ENCODE assay signal across 8 mouse cellular contexts in the genomic region with DNA sequence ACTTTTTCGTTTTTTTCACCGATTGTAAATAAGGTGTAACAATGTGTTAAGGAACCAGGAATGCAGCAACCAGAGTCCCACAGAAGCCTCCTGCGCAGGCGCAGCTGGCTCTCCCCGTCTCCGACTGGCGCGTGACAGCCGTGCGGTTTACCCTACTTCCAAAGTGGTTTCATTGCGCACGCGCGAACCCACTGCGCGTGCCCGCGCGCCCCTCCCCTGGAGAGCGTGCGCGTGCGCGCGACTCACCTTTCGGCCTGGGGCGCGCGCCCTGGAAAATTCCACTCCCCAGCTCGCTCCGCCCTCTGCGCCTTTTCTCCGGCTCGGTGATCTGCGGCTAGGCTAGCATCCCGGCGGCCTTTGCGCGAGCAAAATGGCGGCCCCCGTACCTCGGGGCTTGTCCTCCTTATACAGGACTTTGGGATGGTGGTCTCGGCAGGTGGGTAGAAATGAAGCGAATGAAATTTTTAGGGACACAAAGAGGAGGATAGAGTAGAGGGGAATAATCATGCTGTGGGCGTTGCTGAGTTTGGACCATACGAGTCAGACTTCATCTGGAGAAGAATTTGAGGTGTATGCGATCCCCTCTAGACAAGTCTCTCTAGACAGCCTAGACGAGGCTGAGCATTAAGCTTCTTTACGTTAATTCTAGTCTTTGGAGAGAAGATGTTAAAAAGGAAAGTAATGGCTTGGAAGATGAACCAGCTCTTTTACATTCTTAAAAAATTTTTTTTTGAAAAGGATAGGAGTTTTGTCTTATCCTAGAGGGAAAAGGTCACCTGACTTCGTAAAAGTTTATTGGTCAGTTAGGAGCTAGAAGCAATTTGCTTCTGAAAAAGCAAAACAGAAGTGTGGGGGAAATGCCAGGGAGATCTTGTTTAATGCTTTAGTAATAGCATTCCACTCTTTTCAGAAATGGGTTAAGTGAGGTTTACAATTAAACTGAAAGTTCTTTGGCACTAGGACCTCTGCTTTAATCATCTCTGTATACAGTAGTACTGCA. TPM values are rescaled to one million over a fixed set of nuclear protein-coding genes. Genes with fewer than 3 reads are reported as not detected.
A peak's percentile ranks its signal among the peaks of the same experiment; 100 is the strongest.
DNase-seq lines count a peak whose midpoint lies in the region; ATAC-seq lines count a peak whose summit lies in the region.

Gene Mrpl45 (plus strand): TSS at position 213 of the 1,000 bp plus-strand sequence.

- no peaks in the 10 kb centered on the region for H3K9me3 ChIP-seq in intestine, embryonic 14.5 days (ENCODE audit: control insufficient read depth, low read length)

- H3K4me1 ChIP-seq in intestine, embryonic 14.5 days (replicated peaks; ENCODE audit: control insufficient read depth, insufficient read depth, low read length) = peaks cover 17% of the 10 kb centered on the region

- H3K27me3 ChIP-seq in intestine, embryonic 14.5 days (replicated peaks; ENCODE audit: control insufficient read depth, insufficient read depth, low read length) = no peaks in the 10 kb centered on the region

- H3K4me3 ChIP-seq in intestine, embryonic 14.5 days (ENCODE audit: low read depth, low read length) = peak within 1 kb of the TSS; percentile 74

- H3K27ac ChIP-seq in intestine, embryonic 14.5 days (ENCODE audit: low read depth) = peak within 1 kb of the TSS; percentile 65

- peak; percentile 92 for ATAC-seq in intestine, embryonic 14.5 days (replicated peaks; ENCODE audit: low FRiP score, low TSS enrichment, low read depth)

- H3K9ac ChIP-seq in intestine, embryonic 14.5 days (ENCODE audit: low read length) = peak within 1 kb of the TSS; percentile 67

- peaks cover 9% of the 10 kb centered on the region; the same call in 1 of the 2 replicates for H3K36me3 ChIP-seq in intestine, embryonic 14.5 days (ENCODE audit: control insufficient read depth, insufficient read depth, low read length)

- under 1% methylated on average over 50 of the region's 50 CpGs for WGBS in intestine, embryonic 14.5 days

- intact Hi-C loops in left cerebral cortex, postnatal 14 days (cut with DNase I) = no loop called here

- peak; percentile 99 to 100 for DNase-seq in adrenal gland, adult (ENCODE audit: inconsistent age in 2 of 2, low spot score in 1 of 2)
- DNase-seq in embryo, embryonic 10.5 days (ENCODE audit: low spot score) = peak; percentile 99
- peak; percentile 98 for DNase-seq in gastrocnemius, postnatal 25 days
- peak; percentile 99 for DNase-seq in intestine, embryonic 14.5 days (ENCODE audit: low spot score)
- peak; percentile 98 to 99 for DNase-seq in left cerebral cortex, postnatal 14 days (ENCODE audit: low spot score in 2 of 2)
- peak; percentile 100 for DNase-seq in mesoderm, embryonic 11.5 days (ENCODE audit: low read depth, low spot score)
- peak; percentile 97 to 98 for DNase-seq in right cerebral cortex, postnatal 36 days (ENCODE audit: low spot score in 2 of 2)
- peak; percentile 97 for DNase-seq in yolk sac, embryonic 10.5 days (ENCODE audit: low spot score)

- H3K4me2 ChIP-seq in intestine, embryonic 14.5 days (ENCODE audit: low read length) = peak within 1 kb of the TSS; percentile 70

RNA-seq across cellular contexts. Expression of gene Mrpl45, which starts in this region (rescaled TPM):
- total RNA-seq in gastrocnemius, postnatal 25 days (2021) = 10 to 100 TPM; 34.3 to 41.6 TPM
- polyA plus RNA-seq in intestine, embryonic 14.5 days (2014; fragmentation: Nextera tagmentation; extraction: Ambion mirVana) = 52.1 and 55.5 TPM in 2 replicates
- total RNA-seq in left cerebral cortex, postnatal 14 days (2021) = 10 to 100 TPM; 18.2 to 20.7 TPM

Comparison
In these comparisons a context has a peak if more than half of its experiments do, and no peak if none do; other contexts are left out.
1. Peak in every context shown above with its lines: DNase-seq, ATAC-seq, H3K4me3 ChIP-seq and H3K27ac ChIP-seq.